Mouse (Mus musculus): ENCODE measurements around the gene Morn1.

DNA sequence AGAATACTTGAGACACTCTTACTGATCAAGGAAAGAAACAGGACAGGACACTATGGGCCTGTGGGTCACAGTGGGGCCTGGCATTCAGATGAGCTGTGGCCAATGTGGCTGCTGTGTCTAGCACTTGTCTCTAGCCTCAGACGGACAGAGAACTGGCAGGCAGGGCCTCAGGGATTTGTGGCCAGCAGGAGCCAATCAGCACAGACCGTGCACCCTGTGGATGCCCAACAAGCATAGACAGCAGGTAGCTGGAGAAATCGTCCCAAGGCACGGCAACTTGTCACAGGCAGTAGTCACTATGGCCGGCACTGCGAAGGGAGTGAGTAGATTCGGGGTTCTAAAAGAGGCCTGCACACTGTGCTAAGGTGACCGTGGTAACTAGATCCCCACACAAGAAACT is 77.3 kb downstream of the Morn1 start:
- TF ChIP-seq CTCF (IDR thresholded peaks at IDR 0.05; ENCODE audit: low read depth) (no peak), EP300 (IDR thresholded peaks at IDR 0.05; ENCODE audit: low read depth) (no peak)
